Mouse (Mus musculus): ENCODE measurements around the gene Nwd1.

Gene Nwd1

GRCm38 (mm10) chr8:72765696-72766095 lies 119.2 kb downstream of the Nwd1 start:
- DNase-seq (ENCODE audit: low spot score) = no peak

- DNase-seq (ENCODE audit: low spot score) = no peak
Measured at GRCm38 (mm10) chr8:72766777-72767176, 120.3 kb downstream of the Nwd1 start.

All from yolk sac, embryonic 10.5 days (tissue).